Mouse (Mus musculus) heart, embryonic 12.5 days (tissue): ENCODE measurements around the gene Zkscan17. TPM values are rescaled to one million over a fixed set of nuclear protein-coding genes. Genes with fewer than 3 reads are reported as not detected.

Source experiments
- ATAC-seq: fragments of 200-750 bp; cut with Nextera tagmentation; 2 replicates; pipeline ENCODE4 v1.8.0; 2017; ENCODE audit warnings: moderate TSS enrichment, moderate library complexity; ENCODE audit not compliant: insufficient number of reproducible peaks, low FRiP score
- H3K27ac ChIP-seq: fragments of 300-500 bp; sonication (generic); 2 replicates; pipeline ENCODE4 v1.5.1; 2016; ENCODE audit warnings: mild to moderate bottlenecking, moderate library complexity; ENCODE audit not compliant: poor library complexity, severe bottlenecking
- H3K27me3 ChIP-seq: fragments of 300-500 bp; sonication (generic); replicated peaks from 2 replicates; pipeline ENCODE4 v1.6.1; 2016; ENCODE audit warnings: mild to moderate bottlenecking, moderate library complexity
- H3K36me3 ChIP-seq: fragments of 300-500 bp; sonication (generic); 2 replicates; pipeline ENCODE4 v1.6.1; 2016; ENCODE audit warnings: mild to moderate bottlenecking, moderate library complexity
- H3K4me1 ChIP-seq: fragments of 300-500 bp; sonication (generic); replicated peaks from 2 replicates; pipeline ENCODE4 v1.6.1; 2016; ENCODE audit warnings: mild to moderate bottlenecking
- H3K4me2 ChIP-seq: fragments of 300-500 bp; sonication (generic); 2 replicates; pipeline ENCODE4 v1.6.1; 2016; ENCODE audit warnings: mild to moderate bottlenecking, moderate library complexity
- H3K4me3 ChIP-seq: fragments of 300-500 bp; sonication (generic); 2 replicates; pipeline ENCODE4 v1.5.1; 2016; ENCODE audit warnings: mild to moderate bottlenecking
- H3K9ac ChIP-seq: fragments of 300-500 bp; sonication (generic); 2 replicates; pipeline ENCODE4 v1.6.1; 2016; ENCODE audit warnings: mild to moderate bottlenecking, moderate library complexity
- H3K9me3 ChIP-seq: fragments of 300-500 bp; sonication (generic); replicated peaks from 2 replicates; pipeline ENCODE4 v1.6.1; 2016; ENCODE audit warnings: mild to moderate bottlenecking, moderate library complexity
- WGBS: fragments of 180-500 bp; shearing (Covaris S2); methylation state at CpG from one replicate; pipeline ENCODE4 v1.1.7; 2016; 5-methylcytosine and 5-hydroxymethylcytosine counted together
- polyA plus RNA-seq: library from polyadenylated mRNA; unstranded; fragments of >200 nt; fragmentation: Nextera tagmentation; extraction: Ambion mirVana; gene quantifications from 2 replicates; pipeline ENCODE4 v1.2.1, GENCODE M21; 2016

Zkscan17 gene
- polyA plus RNA-seq, 1 experiment from 2014 or later: 18.4 TPM

- H3K27me3 ChIP-seq: no peaks in the 10 kb centered on the region
- no peak overlapping the region for H3K27ac ChIP-seq
- no peak for ATAC-seq
- H3K36me3 ChIP-seq: peaks cover 62% of the 10 kb centered on the region
- H3K4me2 ChIP-seq: no peak overlapping the region
- no peak overlapping the region for H3K9ac ChIP-seq
- 91% methylated on average over 2 of the region's 2 CpGs for WGBS
- no peak overlapping the region for H3K4me3 ChIP-seq
- 0 out of 2 replicates have a peak, but pooled peaks cover 5% of the 10 kb centered on the region for H3K9me3 ChIP-seq
- H3K4me1 ChIP-seq: peaks cover 17% of the 10 kb centered on the region
Observed at GRCm38 (mm10) chr11:59456891-59457290, 69.7 kb downstream of the Zkscan17 start.

GRCm38 (mm10) chr11:59456346-59456745 is 70.2 kb downstream of the Zkscan17 start:
- H3K4me1 ChIP-seq: peaks cover 18% of the 10 kb centered on the region
- H3K4me2 ChIP-seq: no peak overlapping the region
- WGBS: 81% methylated on average over 2 of the region's 2 CpGs
- no peak for ATAC-seq
- peaks cover 64% of the 10 kb centered on the region for H3K36me3 ChIP-seq
- H3K9ac ChIP-seq: no peak overlapping the region
- H3K27me3 ChIP-seq: no peaks in the 10 kb centered on the region
- H3K4me3 ChIP-seq: no peak overlapping the region
- H3K27ac ChIP-seq: no peak overlapping the region
- 0 out of 2 replicates have a peak, but pooled peaks cover 2% of the 10 kb centered on the region for H3K9me3 ChIP-seq

- 60% methylated on average over 4 of the region's 4 CpGs for WGBS
- peak within 1 kb of the TSS; percentile 90 for H3K9ac ChIP-seq
- H3K9me3 ChIP-seq: no peaks in the 10 kb centered on the region
- peaks cover 51% of the 10 kb centered on the region for H3K36me3 ChIP-seq
- peak within 1 kb of the TSS; percentile 83 for H3K4me3 ChIP-seq
- peak within 1 kb of the TSS; percentile 67 for H3K27ac ChIP-seq
- no peaks in the 10 kb centered on the region for H3K27me3 ChIP-seq
- peaks cover 20% of the 10 kb centered on the region for H3K4me1 ChIP-seq
- no peak for ATAC-seq
- H3K4me2 ChIP-seq: peak within 1 kb of the TSS; percentile 91
Observed at GRCm38 (mm10) chr11:59451086-59451485, 75.5 kb downstream of the Zkscan17 start, which contains the start of gene Snap47. Snap47 (minus strand) TSS chr11:59451186.

- H3K4me1 ChIP-seq: peaks cover 20% of the 10 kb centered on the region
- H3K9me3 ChIP-seq: no peaks in the 10 kb centered on the region
- peak overlapping the region; percentile 83 for H3K4me3 ChIP-seq
- H3K9ac ChIP-seq: peak overlapping the region; percentile 90
- H3K4me2 ChIP-seq: peak overlapping the region; percentile 91
- under 1% methylated on average over 38 of the region's 38 CpGs for WGBS
- H3K27me3 ChIP-seq: no peaks in the 10 kb centered on the region
- peak; percentile 58 for ATAC-seq
- H3K36me3 ChIP-seq: peaks cover 44% of the 10 kb centered on the region
- peak overlapping the region; percentile 67 for H3K27ac ChIP-seq
Observed at GRCm38 (mm10) chr11:59450230-59450771, 76.2 kb downstream of the Zkscan17 start.

GRCm38 (mm10) chr11:59449741-59450229 is 76.8 kb downstream of the Zkscan17 start, which contains the start of gene Jmjd4:
Jmjd4 (plus strand) TSS chr11:59450045.
- peaks cover 20% of the 10 kb centered on the region for H3K4me1 ChIP-seq
- WGBS: 0% methylated on average over 31 of the region's 40 CpGs
- peaks cover 44% of the 10 kb centered on the region for H3K36me3 ChIP-seq
- no peaks in the 10 kb centered on the region for H3K9me3 ChIP-seq
- peak; percentile 95 for ATAC-seq
- peak within 1 kb of the TSS; percentile 90 for H3K9ac ChIP-seq
- H3K27ac ChIP-seq: peak within 1 kb of the TSS; percentile 67
- no peaks in the 10 kb centered on the region for H3K27me3 ChIP-seq
- peak within 1 kb of the TSS; percentile 91 for H3K4me2 ChIP-seq
- peak within 1 kb of the TSS; percentile 83 for H3K4me3 ChIP-seq

GRCm38 (mm10) chr11:59443102-59443501 is 83.4 kb downstream of the Zkscan17 start:
- Histone ChIP-seq H3K4me1 (no peaks in the 10 kb centered on the region), H3K9ac (no peak overlapping the region), H3K4me3 (no peak overlapping the region), H3K36me3 (peaks cover 41% of the 10 kb centered on the region), H3K27ac (no peak overlapping the region), H3K27me3 (no peaks in the 10 kb centered on the region), H3K9me3 (no peaks in the 10 kb centered on the region), H3K4me2 (no peak overlapping the region)
- no peak for ATAC-seq

- H3K4me1 ChIP-seq: peaks cover 7% of the 10 kb centered on the region; the same call in 1 of the 2 replicates
- ATAC-seq: no peak
- H3K27ac ChIP-seq: no peak overlapping the region
- peaks cover 8% of the 10 kb centered on the region for H3K9me3 ChIP-seq
- WGBS: 89% methylated on average over 12 of the region's 12 CpGs
- H3K9ac ChIP-seq: no peak overlapping the region
- H3K27me3 ChIP-seq: no peaks in the 10 kb centered on the region
- peaks cover 57% of the 10 kb centered on the region for H3K36me3 ChIP-seq
- no peak overlapping the region for H3K4me3 ChIP-seq
- no peak overlapping the region for H3K4me2 ChIP-seq
Observed at GRCm38 (mm10) chr11:59437954-59438353, 88.6 kb downstream of the Zkscan17 start.

Other genes starting within 250 kb of the Zkscan17 start
- gene Wnt3a, start 236.0 kb downstream of the Zkscan17 start, polyA plus RNA-seq: 0.08 TPM in 1 of 2 replicates, not detected in the other
- 4.5 and 5.0 TPM in 2 replicates for gene Wnt9a, start 219.8 kb downstream of the Zkscan17 start, polyA plus RNA-seq
- gene Prss38, start 151.1 kb downstream of the Zkscan17 start, polyA plus RNA-seq: not detected in 2 replicates
- 11.7 and 13.1 TPM in 2 replicates for gene Jmjd4, start 76.7 kb downstream of the Zkscan17 start, polyA plus RNA-seq
- gene Snap47, start 75.6 kb downstream of the Zkscan17 start, polyA plus RNA-seq: 107 and 108 TPM in 2 replicates
- gene Zfp867, start 54.3 kb downstream of the Zkscan17 start, polyA plus RNA-seq: 5.2 and 6.2 TPM in 2 replicates
- 0.08 and 0.09 TPM in 2 replicates for gene Nlrp3, start 14.8 kb upstream of the Zkscan17 start, polyA plus RNA-seq
- gene Olfr222, start 49.5 kb upstream of the Zkscan17 start, polyA plus RNA-seq: not detected in 2 replicates
- gene Olfr223, start 66.5 kb upstream of the Zkscan17 start, polyA plus RNA-seq: not detected in 2 replicates
- 79.5 and 79.8 TPM in 2 replicates for gene Mprip, start 134.6 kb upstream of the Zkscan17 start, polyA plus RNA-seq